Mouse (Mus musculus) lung, adult 2 months (tissue): ENCODE measurements around the gene Mmp25.

ENCODE experiments used
- CTCF ChIP-seq: fragments of 200-500 bp; IDR thresholded peaks from 2 replicates; pipeline ENCODE4 v1.5.1; 2011; ENCODE audit warnings: mild to moderate bottlenecking, low read length, control low read depth; ENCODE audit not compliant: insufficient read depth
- POLR2A ChIP-seq: fragments of 200-500 bp; IDR thresholded peaks from 2 replicates; pipeline ENCODE4 v1.6.1; 2011; ENCODE audit warnings: low read depth, mild to moderate bottlenecking, control low read depth, low read length, borderline replicate concordance; ENCODE audit errors: extremely low read depth

- no peak for TF ChIP-seq POLR2A
- TF ChIP-seq CTCF: no peak
These were observed at the start of gene Mmp25 for GRCm38 (mm10) chr17:23644613-23645495.
